In the genomic region with DNA sequence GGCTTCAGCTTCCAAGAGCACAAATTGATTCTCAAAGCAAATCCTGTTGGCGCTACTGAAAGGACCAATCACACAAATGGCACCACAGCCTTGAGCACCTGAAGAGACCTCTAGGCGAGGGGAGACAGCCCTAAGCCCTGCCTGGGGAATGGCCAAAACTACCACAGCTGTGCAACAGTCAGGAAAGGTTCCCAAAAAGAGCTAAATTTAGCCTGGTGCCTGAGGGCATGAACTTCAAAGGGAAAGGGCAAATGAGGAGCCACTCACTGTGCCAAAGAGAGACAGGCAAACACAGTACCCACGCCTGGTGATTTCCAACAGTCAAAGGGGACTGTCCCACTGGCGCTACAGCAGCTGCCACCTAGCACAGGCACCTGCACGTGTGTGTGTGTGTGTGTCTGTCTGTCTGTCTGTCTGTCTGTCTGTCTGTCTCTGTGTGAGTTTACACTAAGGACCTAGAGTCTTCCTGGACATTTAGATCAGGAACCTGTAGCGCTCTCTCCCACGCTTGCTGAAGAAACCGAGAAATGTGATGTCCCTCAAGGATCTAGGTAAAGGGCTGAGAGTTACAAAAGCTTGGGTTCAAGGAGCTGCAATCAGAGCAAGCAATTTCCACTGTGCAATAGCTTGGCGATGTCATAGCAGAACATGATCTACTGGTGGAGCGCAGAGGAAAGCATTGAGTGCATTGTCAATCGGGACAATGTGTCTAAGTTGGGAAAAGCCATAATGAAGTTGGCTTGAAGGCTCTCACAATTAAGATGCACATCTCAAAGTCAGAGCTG, we compare ENCODE assay signal across 22 mouse cellular contexts.
DNase-seq lines count a peak whose midpoint lies in the region; ATAC-seq and TF ChIP-seq lines count a peak whose summit lies in the region.
"Had no signal": no experiment of that assay in that cellular context is flagged by ENCODE, and none has a peak within 500 bp of the region (broad histone marks: within the 10 kb centered on the region; RNA-seq: fewer than 3 reads in every experiment).

No protein-coding gene starts in this region.

- H3K27me3 ChIP-seq in liver, postnatal 0 days (ENCODE audit: insufficient read depth, low read length) = no peaks in the 10 kb centered on the region
- H3K27me3 ChIP-seq in kidney, embryonic 15.5 days = no peaks in the 10 kb centered on the region
- H3K27me3 ChIP-seq: heart, embryonic 15.5 days; limb, embryonic 13.5 days; Patski had no signal

- H3K9ac ChIP-seq in liver, postnatal 0 days (replicated peaks) = no peak overlapping the region
- H3K9ac ChIP-seq in kidney, embryonic 15.5 days = no peak overlapping the region
- H3K9ac ChIP-seq: heart, embryonic 15.5 days; limb, embryonic 13.5 days; lung, embryonic 14.5 days had no signal

- peak overlapping the region; percentile 44 for H3K27ac ChIP-seq in liver, postnatal 0 days (ENCODE audit: low read depth)
- H3K27ac ChIP-seq in kidney, embryonic 15.5 days = no peak overlapping the region
- H3K27ac ChIP-seq: heart, embryonic 15.5 days; kidney, postnatal 0 days; limb, embryonic 13.5 days had no signal

- TF ChIP-seq CTCF in liver, postnatal 0 days (IDR thresholded peaks at IDR 0.05; ENCODE audit: low read depth) = no peak

- H3K36me3 ChIP-seq in liver, postnatal 0 days (replicated peaks; ENCODE audit: insufficient read depth, low read length) = no peaks in the 10 kb centered on the region
- H3K36me3 ChIP-seq in kidney, embryonic 15.5 days = no peaks in the 10 kb centered on the region
- H3K36me3 ChIP-seq: heart, embryonic 15.5 days; limb, embryonic 13.5 days had no signal

- DNase-seq in adrenal gland, adult 8-10 months = peak; percentile 8
- DNase-seq in adrenal gland, postnatal 4 days (ENCODE audit: low spot score in 2 of 2) = no peak
- peak; percentile 17 for DNase-seq in liver, postnatal 0 days
- DNase-seq in liver (no peak), adipocyte (ENCODE audit: low spot score) (peak; percentile 63)
- peak; percentile 76 for DNase-seq in gonadal fat pad, adult 2 months (ENCODE audit: low read depth)
- DNase-seq in right cerebral cortex, postnatal 14 days = no peak
- DNase-seq: B cell, adult 2 months; cerebellum, adult 18-20 months; cerebellum, postnatal 25 days; embryo, embryonic 11 days; kidney, adult 11 months; lung, embryonic 14.5 days; retina, postnatal 1 day; thymus, adult 18-20 months had no signal

- 73% methylated on average over 11 of the region's 11 CpGs for WGBS in liver, postnatal 0 days (ENCODE audit: insufficient replicate concordance)
- 87% methylated on average over 11 of the region's 11 CpGs for WGBS in kidney, embryonic 15.5 days

- H3K4me2 ChIP-seq in liver, postnatal 0 days (ENCODE audit: low read depth, low read length) = no peak overlapping the region
- no peak overlapping the region for H3K4me2 ChIP-seq in kidney, embryonic 15.5 days
- H3K4me2 ChIP-seq: heart, embryonic 15.5 days; limb, embryonic 13.5 days; lung, embryonic 14.5 days; midbrain, embryonic 11.5 days had no signal

- no peak for TF ChIP-seq EP300 in liver, postnatal 0 days (IDR thresholded peaks at IDR 0.05; ENCODE audit: low read depth)

- H3K9me3 ChIP-seq in liver, postnatal 0 days (ENCODE audit: low read length) = no peaks in the 10 kb centered on the region
- H3K9me3 ChIP-seq in kidney, embryonic 15.5 days (replicated peaks) = no peaks in the 10 kb centered on the region; the same call in 1 of the 2 replicates

- ATAC-seq in liver, postnatal 0 days = peak; percentile 30
- no peak for ATAC-seq in kidney, embryonic 15.5 days (replicated peaks; ENCODE audit: low FRiP score)
- ATAC-seq: forebrain, embryonic 16.5 days; Patski had no signal

- H3K4me1 ChIP-seq in liver, postnatal 0 days (ENCODE audit: insufficient read depth) = 0 out of 2 replicates have a peak, but pooled peaks cover 4% of the 10 kb centered on the region
- no peaks in the 10 kb centered on the region for H3K4me1 ChIP-seq in kidney, embryonic 15.5 days
- H3K4me1 ChIP-seq: limb, embryonic 13.5 days had no signal

- no peak overlapping the region for H3K4me3 ChIP-seq in liver, postnatal 0 days (ENCODE audit: low read depth, low read length)
- H3K4me3 ChIP-seq in kidney, embryonic 15.5 days (replicated peaks) = no peak overlapping the region
- H3K4me3 ChIP-seq: heart, embryonic 15.5 days; limb, embryonic 13.5 days had no signal

Comparison
In these comparisons a context has a peak if more than half of its experiments do, and no peak if none do; other contexts are left out.
1. DNase-seq: peak in adrenal gland, adult 8-10 months (single experiment), liver, postnatal 0 days (single experiment), adipocyte (single experiment) and gonadal fat pad, adult 2 months (single experiment); none in adrenal gland, postnatal 4 days (0 of 2), liver (single experiment) and right cerebral cortex, postnatal 14 days (single experiment).